Mouse (Mus musculus) Muller cell, postnatal 12 days (primary cell): ENCODE results near the gene Ankrd7.
A peak's percentile ranks its signal among the peaks of the same experiment; 100 is the strongest.
"Not testable (repeated sequence)": the region's sequence is repeated elsewhere in the genome, so short reads cannot be mapped to it uniquely, and the experiment has no call there.

ENCODE experiments used
- DNase-seq: peaks from one replicate; pipeline ENCODE4 v3.0.0-alpha.2; 2015; ENCODE audit errors: inconsistent ontology term

The Ankrd7 gene

DNA sequence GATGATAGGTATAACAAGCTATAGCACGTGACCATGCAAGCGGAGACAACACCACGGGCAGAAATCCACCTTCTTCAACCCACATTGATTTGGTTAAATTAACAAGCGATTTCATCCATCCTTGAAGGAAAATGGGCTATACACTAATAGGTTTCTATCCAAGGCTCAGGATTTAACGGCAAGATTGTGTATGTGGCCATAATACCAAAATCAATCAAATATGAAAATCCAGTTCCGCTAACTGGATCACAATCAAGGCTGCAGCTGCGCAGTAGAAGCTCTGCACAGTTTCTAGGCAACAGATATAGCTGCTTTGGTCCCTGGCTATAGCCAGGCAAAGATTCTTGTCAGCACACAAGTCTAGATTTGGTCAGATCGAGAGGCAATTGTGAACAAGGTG, at the start of gene Ankrd7:
Gene Ankrd7 (plus strand): TSS at position 301 of the 400 bp plus-strand sequence.
- DNase-seq = no peak

GRCm38 (mm10) chr6:18819343-18819742, 46.8 kb upstream of the Ankrd7 start:
- peak; percentile 53 for DNase-seq

GRCm38 (mm10) chr6:18820246-18820645, 45.9 kb upstream of the Ankrd7 start:
- DNase-seq = no peak

- DNase-seq = no peak
Observed at GRCm38 (mm10) chr6:18822812-18823211, 43.3 kb upstream of the Ankrd7 start.

DNA sequence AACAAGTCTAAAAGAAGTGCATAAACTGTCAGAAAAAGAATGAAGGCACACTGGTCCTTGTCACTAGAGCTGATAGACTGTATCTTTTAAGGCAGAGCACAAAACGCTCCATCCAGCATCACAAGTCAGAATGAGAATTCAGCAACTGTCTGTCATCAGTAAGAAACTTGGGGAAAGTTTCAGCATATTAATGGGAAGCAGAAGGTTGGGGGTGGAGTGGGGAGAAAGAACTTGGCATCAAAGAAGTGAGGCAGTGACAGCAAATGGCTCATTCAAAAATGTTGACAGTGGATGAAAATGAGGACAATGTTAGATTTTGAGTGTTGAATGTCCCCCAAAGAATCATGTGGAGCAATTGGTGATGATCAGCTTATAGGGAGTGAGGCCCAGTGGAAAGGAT, 33.2 kb upstream of the Ankrd7 start:
- no peak for DNase-seq

DNA sequence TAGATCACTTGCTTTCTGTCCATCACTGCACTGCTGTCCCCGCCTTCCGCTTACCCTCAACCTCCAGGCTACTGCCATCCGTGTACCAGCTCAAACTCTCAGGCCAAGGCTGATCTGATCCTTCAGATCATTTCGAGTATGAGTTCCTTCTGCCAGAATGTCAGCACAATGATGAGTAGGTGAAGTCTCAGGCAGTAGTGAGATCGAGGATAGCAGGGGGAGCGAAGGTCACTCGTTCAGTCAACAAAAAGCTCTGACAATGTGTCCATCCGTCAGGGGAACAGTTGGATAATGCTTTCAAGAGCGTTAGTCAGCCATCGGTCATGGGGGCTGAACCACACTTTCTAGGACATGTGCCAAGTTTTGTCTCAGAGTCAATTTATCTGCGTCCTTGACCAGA, 21.6 kb upstream of the Ankrd7 start:
- not testable (repeated sequence) for DNase-seq

DNA sequence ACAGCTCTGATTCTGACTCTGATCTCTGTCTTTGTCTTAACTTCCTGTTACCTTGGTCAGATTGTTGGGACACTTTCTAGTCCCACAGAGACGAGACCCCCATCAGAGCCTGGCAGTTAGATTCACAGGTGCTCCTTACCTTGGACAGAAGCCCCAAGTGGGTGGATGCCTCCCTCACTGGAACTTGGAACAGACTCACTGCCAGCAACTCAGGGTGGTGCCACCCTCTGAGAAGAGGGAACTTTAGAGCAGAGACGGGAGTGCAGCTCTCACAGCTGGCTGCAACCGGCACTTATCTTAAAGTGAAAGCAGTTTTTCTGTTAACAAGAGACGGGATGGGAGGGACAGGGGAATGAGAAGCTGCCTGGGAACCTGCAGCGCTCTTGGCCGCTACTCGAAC, 20.5 kb upstream of the Ankrd7 start:
- DNase-seq = not testable (repeated sequence)

GRCm38 (mm10) chr6:18848051-18848701, 17.9 kb upstream of the Ankrd7 start, which contains the start of gene Lsm8:
Gene Lsm8, plus strand, starts transcription at chr6:18848579.
- peak; percentile 97 for DNase-seq

DNA sequence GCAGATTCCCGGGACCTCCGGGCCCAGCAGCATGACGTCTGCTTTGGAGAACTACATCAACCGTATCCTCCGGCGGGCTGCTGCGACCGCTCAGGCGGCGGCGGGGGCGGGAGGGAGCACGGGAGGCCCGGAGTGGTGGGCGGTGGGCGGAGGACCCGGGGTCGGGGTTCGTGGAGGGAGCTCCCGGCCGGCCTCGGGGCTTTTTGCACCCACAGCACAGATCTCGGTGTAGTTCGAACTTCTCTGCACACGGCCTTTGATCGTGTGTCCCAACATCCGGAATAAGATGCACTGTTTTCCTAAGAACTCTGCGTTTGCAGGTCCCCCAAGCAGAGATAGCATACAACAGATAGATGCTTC, 17.4 kb upstream of the Ankrd7 start:
- no peak for DNase-seq

DNA sequence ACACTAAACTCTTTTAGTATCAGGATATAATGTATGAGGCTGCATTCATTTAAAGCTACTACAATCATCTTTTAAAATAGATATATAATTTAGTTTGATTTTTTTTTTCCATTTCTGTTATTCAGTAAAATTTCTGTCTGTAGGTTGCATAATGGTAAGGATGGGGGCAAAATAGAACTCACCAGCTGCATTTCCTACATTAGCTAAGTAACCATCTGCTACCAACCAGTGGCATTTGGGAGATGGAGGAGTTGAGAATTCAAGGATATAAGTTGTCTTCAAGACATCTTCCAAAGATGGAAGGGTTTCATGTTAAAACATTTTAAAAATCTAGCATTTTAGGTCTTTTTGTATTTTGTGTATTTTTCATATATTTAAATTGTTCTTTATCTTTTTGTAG, 10.8 kb upstream of the Ankrd7 start:
- DNase-seq = no peak

GRCm38 (mm10) chr6:18856487-18857078, 9.5 kb upstream of the Ankrd7 start:
- no peak for DNase-seq

- no peak for DNase-seq
Observed at GRCm38 (mm10) chr6:18889030-18889429, 22.9 kb downstream of the Ankrd7 start.

- DNase-seq = no peak
Observed at GRCm38 (mm10) chr6:18894142-18894541, 28.0 kb downstream of the Ankrd7 start.

DNA sequence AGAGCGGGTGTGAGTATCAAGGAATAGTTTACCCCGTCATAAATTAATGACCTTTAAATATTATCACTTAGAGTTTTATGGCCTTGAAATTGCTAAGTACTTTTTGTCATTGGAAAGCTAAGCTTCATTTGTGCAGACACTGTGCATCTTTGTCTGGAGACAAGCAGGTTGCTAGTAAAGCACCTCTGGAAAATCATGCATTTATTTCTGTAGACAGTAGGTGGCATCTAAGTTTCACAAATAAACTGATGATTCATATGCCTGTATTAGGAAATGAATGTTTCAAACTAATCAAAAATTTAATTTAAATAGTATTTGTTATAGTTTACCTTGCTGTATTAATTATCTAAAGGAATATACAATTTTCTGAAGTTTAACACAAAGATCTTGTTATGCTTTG, 41.1 kb downstream of the Ankrd7 start:
- DNase-seq = peak; percentile 18

DNA sequence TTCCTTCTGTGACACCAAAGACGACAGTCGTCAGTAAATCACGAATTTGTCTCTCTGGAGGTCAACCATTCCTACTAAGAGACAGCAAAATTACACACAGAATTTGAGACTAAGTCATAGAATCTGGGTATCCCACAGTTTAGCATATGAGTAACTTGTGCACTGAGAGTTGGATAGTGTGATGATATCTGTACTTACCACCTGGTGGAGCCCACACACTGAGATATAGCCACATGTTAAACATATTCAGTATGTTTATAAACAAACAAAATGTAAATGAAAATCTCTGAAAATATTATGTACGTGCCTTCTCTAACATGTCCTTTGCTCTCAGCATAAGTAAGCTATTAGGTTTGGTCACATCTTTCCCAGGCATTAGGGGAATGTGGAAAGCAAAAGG, 47.1 kb downstream of the Ankrd7 start:
- no peak for DNase-seq

GRCm38 (mm10) chr6:18916021-18916420, 49.9 kb downstream of the Ankrd7 start:
- DNase-seq = no peak

DNA sequence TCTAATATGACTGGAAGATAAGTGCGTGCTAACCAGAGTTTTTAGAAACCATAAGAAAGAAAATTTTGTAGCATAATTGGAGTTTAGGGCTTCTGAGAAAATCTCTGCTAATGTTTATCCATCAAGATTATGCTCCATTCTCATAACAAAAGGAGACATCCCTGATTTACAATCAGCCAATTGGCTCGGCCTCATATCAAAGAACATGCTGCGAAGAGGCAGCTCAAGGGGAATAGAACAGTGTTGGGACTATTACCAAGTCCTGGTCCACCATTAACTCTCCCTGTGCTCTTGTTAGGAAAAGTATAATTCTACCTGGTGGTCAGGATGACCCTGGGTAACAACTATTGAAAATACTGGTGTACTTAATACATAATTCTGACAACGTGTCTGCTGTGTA, 50.4 kb downstream of the Ankrd7 start:
- DNase-seq = no peak
